Mouse (Mus musculus): ENCODE data around the gene Cactin. TPM values are rescaled to one million over a fixed set of nuclear protein-coding genes. Genes with fewer than 3 reads are reported as not detected.
A peak's percentile ranks its signal among the peaks of the same experiment; 100 is the strongest.

Gene Cactin
- polyA plus RNA-seq, 1 experiment = 23.7 TPM

GRCm38 (mm10) chr10:81356991-81357844 lies 36.3 kb downstream of the Cactin start, which contains the start of gene Mfsd12:
Gene Mfsd12, plus strand, starts transcription at chr10:81357491.
- Histone ChIP-seq H3K4me1 (ENCODE audit: control insufficient read depth, insufficient read depth, low read length) (peaks cover 21% of the 10 kb centered on the region), H3K4me3 (ENCODE audit: insufficient read depth, low read depth, low read length) (peak within 1 kb of the TSS; percentile 74), H3K36me3 (ENCODE audit: control insufficient read depth, insufficient read depth, low read length) (no peaks in the 10 kb centered on the region), H3K27me3 (replicated peaks; ENCODE audit: control insufficient read depth, insufficient read depth, low read length) (no peaks in the 10 kb centered on the region), H3K27ac (ENCODE audit: insufficient read depth, low read depth, low read length) (no peak within 1 kb of the TSS)
- peak; percentile 95 for DNase-seq
- 2% methylated on average over 79 of the region's 79 CpGs for WGBS
- no peak for TF ChIP-seq CTCF (conservative IDR thresholded peaks at IDR 0.05; ENCODE audit: insufficient read depth, insufficient read length, low read depth, low read length)

DNA sequence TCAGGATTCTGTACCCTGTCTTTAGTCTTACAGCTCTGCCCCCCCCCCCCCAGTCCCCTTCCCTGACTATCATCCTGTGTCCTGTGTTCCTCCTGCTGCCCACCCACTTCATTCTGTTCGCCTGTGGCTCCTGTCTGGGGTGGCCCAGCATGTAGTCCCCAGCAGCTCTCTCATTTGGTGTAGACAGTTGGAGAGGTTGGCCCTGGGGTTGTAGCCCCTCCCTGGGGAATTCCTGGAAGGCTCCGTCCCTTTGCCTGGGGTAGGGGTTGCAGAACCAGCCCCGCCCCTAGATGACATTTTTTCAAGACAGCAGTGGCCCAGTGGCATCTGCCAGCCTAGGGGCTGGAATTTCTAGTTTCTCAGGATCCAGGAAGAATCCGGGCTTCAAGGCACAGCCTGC lies 37.3 kb downstream of the Cactin start:
- Histone ChIP-seq H3K27me3 (replicated peaks; ENCODE audit: control insufficient read depth, insufficient read depth, low read length) (no peaks in the 10 kb centered on the region), H3K4me1 (ENCODE audit: control insufficient read depth, insufficient read depth, low read length) (peaks cover 21% of the 10 kb centered on the region), H3K27ac (ENCODE audit: insufficient read depth, low read depth, low read length) (no peak overlapping the region), H3K4me3 (ENCODE audit: insufficient read depth, low read depth, low read length) (peak overlapping the region; percentile 74), H3K36me3 (ENCODE audit: control insufficient read depth, insufficient read depth, low read length) (no peaks in the 10 kb centered on the region)
- no peak for TF ChIP-seq POLR2A (IDR thresholded peaks at IDR 0.05; ENCODE audit: low read depth, low read length)
- TF ChIP-seq CTCF (conservative IDR thresholded peaks at IDR 0.05; ENCODE audit: insufficient read depth, insufficient read length, low read depth, low read length) = no peak
- no peak for DNase-seq
- WGBS = 42% methylated on average over 4 of the region's 4 CpGs

GRCm38 (mm10) chr10:81358841-81359240 lies 37.9 kb downstream of the Cactin start:
- TF ChIP-seq CTCF (conservative IDR thresholded peaks at IDR 0.05; ENCODE audit: insufficient read depth, insufficient read length, low read depth, low read length) (no peak), POLR2A (IDR thresholded peaks at IDR 0.05; ENCODE audit: low read depth, low read length) (no peak)

DNA sequence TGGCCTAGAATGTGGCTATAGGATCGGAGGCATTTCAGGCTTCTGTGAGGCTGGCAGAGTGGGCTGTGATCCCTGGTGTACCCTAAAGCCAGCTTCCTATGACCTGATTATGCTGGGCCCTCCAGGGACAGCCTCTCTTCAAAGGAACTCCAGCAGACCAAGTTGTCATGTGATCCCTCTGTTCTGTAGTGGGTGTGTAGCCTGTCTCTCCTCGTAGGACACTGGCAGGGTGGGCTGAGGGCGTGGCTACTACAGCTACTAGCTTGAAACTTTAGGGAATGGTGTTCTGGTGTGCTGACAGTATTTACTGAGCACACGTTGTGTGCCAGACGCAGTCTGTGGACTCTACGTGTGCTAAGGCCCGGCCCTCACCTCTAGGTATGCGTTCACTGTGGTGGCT lies 39.8 kb downstream of the Cactin start:
- H3K4me1 ChIP-seq (ENCODE audit: control insufficient read depth, insufficient read depth, low read length) = peaks cover 21% of the 10 kb centered on the region
- no peaks in the 10 kb centered on the region for H3K27me3 ChIP-seq (replicated peaks; ENCODE audit: control insufficient read depth, insufficient read depth, low read length)
- H3K36me3 ChIP-seq (ENCODE audit: control insufficient read depth, insufficient read depth, low read length) = no peaks in the 10 kb centered on the region
- DNase-seq = no peak
- TF ChIP-seq CTCF (conservative IDR thresholded peaks at IDR 0.05; ENCODE audit: insufficient read depth, insufficient read length, low read depth, low read length) (no peak), POLR2A (IDR thresholded peaks at IDR 0.05; ENCODE audit: low read depth, low read length) (no peak)
- H3K4me3 ChIP-seq (ENCODE audit: insufficient read depth, low read depth, low read length) = no peak overlapping the region
- 75% methylated on average over 8 of the region's 8 CpGs for WGBS
- H3K27ac ChIP-seq (ENCODE audit: insufficient read depth, low read depth, low read length) = no peak overlapping the region

More at GRCm38 (mm10) chr10:81358841-81359240, 37.9 kb downstream of the Cactin start:
- 38% methylated on average over 1 of the region's 1 CpGs for WGBS
- peak; percentile 76 for DNase-seq
- no peaks in the 10 kb centered on the region for H3K36me3 ChIP-seq (ENCODE audit: control insufficient read depth, insufficient read depth, low read length)
- H3K27ac ChIP-seq (ENCODE audit: insufficient read depth, low read depth, low read length) = no peak overlapping the region
- no peak overlapping the region for H3K4me3 ChIP-seq (ENCODE audit: insufficient read depth, low read depth, low read length)
- no peaks in the 10 kb centered on the region for H3K27me3 ChIP-seq (replicated peaks; ENCODE audit: control insufficient read depth, insufficient read depth, low read length)
- peaks cover 21% of the 10 kb centered on the region for H3K4me1 ChIP-seq (ENCODE audit: control insufficient read depth, insufficient read depth, low read length)

- Histone ChIP-seq H3K4me3 (ENCODE audit: insufficient read depth, low read depth, low read length) (no peak overlapping the region), H3K36me3 (ENCODE audit: control insufficient read depth, insufficient read depth, low read length) (no peaks in the 10 kb centered on the region), H3K27ac (ENCODE audit: insufficient read depth, low read depth, low read length) (no peak overlapping the region), H3K27me3 (replicated peaks; ENCODE audit: control insufficient read depth, insufficient read depth, low read length) (no peaks in the 10 kb centered on the region), H3K4me1 (ENCODE audit: control insufficient read depth, insufficient read depth, low read length) (peaks cover 12% of the 10 kb centered on the region)
- TF ChIP-seq POLR2A (IDR thresholded peaks at IDR 0.05; ENCODE audit: low read depth, low read length) = no peak
- no peak for TF ChIP-seq CTCF (conservative IDR thresholded peaks at IDR 0.05; ENCODE audit: insufficient read depth, insufficient read length, low read depth, low read length)
- DNase-seq = no peak
- 84% methylated on average over 12 of the region's 12 CpGs for WGBS
Observed at GRCm38 (mm10) chr10:81362336-81362949, 41.5 kb downstream of the Cactin start.

DNA sequence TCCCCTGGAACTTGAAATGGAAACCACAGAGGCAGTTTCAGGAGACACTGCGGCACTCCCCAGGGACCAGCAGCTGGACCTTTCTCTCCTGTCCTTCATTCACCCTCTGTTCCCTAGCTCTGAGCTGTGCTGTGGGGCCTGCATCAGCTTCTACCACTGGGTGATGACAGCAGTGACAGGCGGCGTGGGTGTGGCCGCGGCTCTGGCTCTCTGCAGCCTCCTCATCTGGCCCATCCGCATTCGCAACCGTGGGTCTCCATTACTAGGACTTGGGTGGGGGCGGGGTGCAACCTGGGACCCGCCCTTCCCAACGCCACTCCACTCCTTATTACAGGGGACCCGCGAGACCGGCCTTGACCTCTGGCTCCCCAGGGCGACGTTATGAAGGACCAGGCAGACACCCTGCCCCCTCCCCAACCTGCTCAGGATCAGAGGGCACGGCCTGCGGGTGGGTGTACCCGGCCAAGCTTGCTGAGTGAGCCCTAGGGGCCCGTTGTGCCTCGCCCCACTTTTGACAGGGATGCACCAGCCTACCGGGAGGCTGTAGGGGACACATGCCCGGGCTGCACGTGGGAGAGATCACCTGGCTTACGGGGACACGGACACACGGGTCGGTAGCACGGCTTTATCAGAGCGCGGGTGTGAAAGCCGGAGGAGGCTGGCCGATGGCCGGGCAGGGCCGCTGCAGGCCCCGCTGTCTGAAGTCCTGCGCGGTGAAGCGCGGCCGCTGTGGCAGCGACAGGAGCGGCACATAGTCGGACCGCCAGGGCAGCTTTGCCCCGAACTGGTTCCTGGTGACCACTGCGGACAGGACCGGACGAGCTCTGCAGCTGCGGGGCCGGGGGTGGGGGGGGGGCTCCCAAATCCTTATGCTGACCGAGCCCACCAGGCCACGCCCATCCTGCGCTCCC lies 42.8 kb downstream of the Cactin start:
- peak overlapping the region; percentile 14; the same call in 1 of the 2 replicates for H3K4me3 ChIP-seq (ENCODE audit: insufficient read depth, low read depth, low read length)
- H3K4me1 ChIP-seq (ENCODE audit: control insufficient read depth, insufficient read depth, low read length) = peaks cover 7% of the 10 kb centered on the region
- DNase-seq = peak; percentile 67
- H3K27me3 ChIP-seq (replicated peaks; ENCODE audit: control insufficient read depth, insufficient read depth, low read length) = no peaks in the 10 kb centered on the region
- no peaks in the 10 kb centered on the region for H3K36me3 ChIP-seq (ENCODE audit: control insufficient read depth, insufficient read depth, low read length)
- H3K27ac ChIP-seq (ENCODE audit: insufficient read depth, low read depth, low read length) = no peak overlapping the region
- TF ChIP-seq POLR2A (IDR thresholded peaks at IDR 0.05; ENCODE audit: low read depth, low read length) (no peak), CTCF (conservative IDR thresholded peaks at IDR 0.05; ENCODE audit: insufficient read depth, insufficient read length, low read depth, low read length) (no peak)
- WGBS = 26% methylated on average over 54 of the region's 54 CpGs

Measured in kidney, adult 2 months (tissue).